Mouse (Mus musculus): ENCODE results near the gene Btd.

Btd gene

GRCm38 (mm10) chr14:31700376-31700775 is 59.5 kb downstream of the Btd start:
- DNase-seq (ENCODE audit: low read depth, low spot score) = no peak

- no peak for DNase-seq (ENCODE audit: low read depth, low spot score)
These were observed 68.5 kb downstream of the Btd start for GRCm38 (mm10) chr14:31709343-31709742.

- no peak for DNase-seq (ENCODE audit: low read depth, low spot score)
These were observed 74.8 kb downstream of the Btd start for GRCm38 (mm10) chr14:31715669-31716068.

GRCm38 (mm10) chr14:31717360-31717759 is 76.5 kb downstream of the Btd start:
- no peak for DNase-seq (ENCODE audit: low read depth, low spot score)
